8 mouse cellular contexts compared by ENCODE assay signal in genomic region chr12:99162188-99162587, GRCm38 (mm10).
A peak's percentile ranks its signal among the peaks of the same experiment; 100 is the strongest.
DNase-seq lines count a peak whose midpoint lies in the region; ATAC-seq and TF ChIP-seq lines count a peak whose summit lies in the region.

No protein-coding gene starts in this region.

- DNase-seq in frontal cortex, postnatal 25 days (ENCODE audit: low spot score in 2 of 2) = no peak
- DNase-seq in CH12.LX (ENCODE audit: extremely low read depth) = no peak
- DNase-seq in frontal cortex, postnatal 10 days (ENCODE audit: low spot score in 2 of 2) = peak; percentile 31 to 67
- DNase-seq in thymus, postnatal 0 days (ENCODE audit: low spot score) = peak; percentile 33
- DNase-seq in layer of hippocampus, postnatal 25 days (ENCODE audit: extremely low spot score in 1 of 2, low spot score in 1 of 2) = no peak
- DNase-seq in MN1 (ENCODE audit: low spot score) = no peak

- H3K9ac ChIP-seq in CH12.LX (ENCODE audit: insufficient read depth, low read depth) = 0 out of 2 replicates have a peak overlapping the region, but pooled peaks have one; percentile 11

- in situ Hi-C loops in CH12.LX (cut with MboI; ENCODE audit: low pct_ligation_motif_present, low pct_unique_long_range_greater_than_20kb, low sequenced_read_pairs) = no loop called here

- ATAC-seq in frontal cortex, adult (ENCODE audit: low TSS enrichment) = peak; percentile 88
- ATAC-seq in megakaryocyte-erythroid progenitor cell, adult 5-6 weeks (replicated peaks; ENCODE audit: low FRiP score, low TSS enrichment, poor library complexity, severe bottlenecking) = 0 out of 2 replicates have a peak, but pooled peaks have one; percentile 21

- no peaks in the 10 kb centered on the region for H3K27me3 ChIP-seq in CH12.LX (replicated peaks)

- no peaks in the 10 kb centered on the region for H3K4me1 ChIP-seq in CH12.LX (ENCODE audit: control insufficient read depth in 1 of 2, insufficient read depth in 2 of 2)

- no peak for TF ChIP-seq POLR2A in CH12.LX (IDR thresholded peaks at IDR 0.05; ENCODE audit: low read depth, low read length)

- H3K79me2 ChIP-seq in CH12.LX (replicated peaks; ENCODE audit: control insufficient read depth, extremely low read depth, insufficient read depth, poor library complexity, severe bottlenecking) = no peaks in the 10 kb centered on the region

- no peak for TF ChIP-seq RAD21 in CH12.LX (IDR thresholded peaks at IDR 0.05; ENCODE audit: low read depth, low read length)

- peaks cover 8% of the 10 kb centered on the region for H3K9me3 ChIP-seq in CH12.LX (replicated peaks; ENCODE audit: low read length)

- no peak for TF ChIP-seq EP300 in CH12.LX (IDR thresholded peaks at IDR 0.05; ENCODE audit: low read length)

- dilution Hi-C loops in CH12.LX (cut with MboI; ENCODE audit: extremely low pct_ligation_motif_present, extremely low pct_unique_long_range_greater_than_20kb, low sequenced_read_pairs) = no loop called here

- H3K4me2 ChIP-seq in CH12.LX (ENCODE audit: insufficient read depth, low read depth, poor library complexity, severe bottlenecking) = peak overlapping the region; percentile 18

- H3K4me3 ChIP-seq in CH12.LX (replicated peaks in 1 of 3; ENCODE audit: low read depth in 2 of 3, low read length in 2 of 3, poor library complexity in 1 of 3) = no peak overlapping the region

- no peak overlapping the region for H3K27ac ChIP-seq in CH12.LX (ENCODE audit: insufficient read depth, low read depth)

- no peak for TF ChIP-seq CTCF in CH12.LX (conservative IDR thresholded peaks at IDR 0.05 in 1 of 2, IDR thresholded peaks at IDR 0.05 in 1 of 2; ENCODE audit: low read depth in 2 of 2, low read length in 2 of 2)

- H3K36me3 ChIP-seq in CH12.LX (replicated peaks in 1 of 2; ENCODE audit: control insufficient read depth in 1 of 2, insufficient read depth in 1 of 2, low read length in 1 of 2) = no peaks in the 10 kb centered on the region

TF ChIP-seq in CH12.LX, 34 proteins besides CTCF, POLR2A, EP300 and RAD21:
- no peak for TF ChIP-seq ZMIZ1 (IDR thresholded peaks at IDR 0.05; ENCODE audit: low read depth, low read length)
- no peak for TF ChIP-seq CHD2 (IDR thresholded peaks at IDR 0.05; ENCODE audit: low read length)
- TF ChIP-seq TBP (conservative IDR thresholded peaks at IDR 0.05; ENCODE audit: low read depth, low read length) = no peak
- TF ChIP-seq RCOR1 (conservative IDR thresholded peaks at IDR 0.05; ENCODE audit: low read depth, low read length) = no peak
- TF ChIP-seq KAT2A (IDR thresholded peaks at IDR 0.05; ENCODE audit: insufficient replicate concordance, low read length) = no peak
- no peak for TF ChIP-seq ELF1 (IDR thresholded peaks at IDR 0.05; ENCODE audit: low read depth, low read length)
- no peak for TF ChIP-seq JUND (conservative IDR thresholded peaks at IDR 0.05; ENCODE audit: low read depth, low read length)
- no peak for TF ChIP-seq CHD1 (IDR thresholded peaks at IDR 0.05; ENCODE audit: low read depth, low read length)
- no peak for TF ChIP-seq SIN3A (IDR thresholded peaks at IDR 0.05; ENCODE audit: low read length)
- no peak for TF ChIP-seq UBTF (IDR thresholded peaks at IDR 0.05; ENCODE audit: low read depth, low read length)
- TF ChIP-seq GABPA (IDR thresholded peaks at IDR 0.05; ENCODE audit: insufficient replicate concordance, low read depth, low read length) = no peak
- TF ChIP-seq MYC (IDR thresholded peaks at IDR 0.05; ENCODE audit: low read depth, low read length) = no peak
- no peak for TF ChIP-seq TCF12 (IDR thresholded peaks at IDR 0.05; ENCODE audit: low read depth, low read length)
- TF ChIP-seq POLR2AphosphoS2 (IDR thresholded peaks at IDR 0.05; ENCODE audit: low read depth, low read length) = no peak
- TF ChIP-seq ETS1 (conservative IDR thresholded peaks at IDR 0.05; ENCODE audit: low read depth, low read length) = no peak
- no peak for TF ChIP-seq MAX (IDR thresholded peaks at IDR 0.05; ENCODE audit: low read length)
- TF ChIP-seq PAX5 (IDR thresholded peaks at IDR 0.05; ENCODE audit: low read length) = no peak
- TF ChIP-seq E2F4 (IDR thresholded peaks at IDR 0.05; ENCODE audit: insufficient replicate concordance, low read depth, low read length) = no peak
- peak; percentile 57 for TF ChIP-seq BHLHE40 (IDR thresholded peaks at IDR 0.05; ENCODE audit: low read depth, low read length)
- TF ChIP-seq ZNF384 (IDR thresholded peaks at IDR 0.05; ENCODE audit: low read depth, low read length) = no peak
- TF ChIP-seq USF1 (IDR thresholded peaks at IDR 0.05; ENCODE audit: low read depth, low read length) = peak; percentile 74
- peak; percentile 73 for TF ChIP-seq USF2 (conservative IDR thresholded peaks at IDR 0.05; ENCODE audit: low read depth, low read length)

Comparison
In these comparisons a context has a peak if more than half of its experiments do, and no peak if none do; other contexts are left out.
1. DNase-seq: peak in frontal cortex, postnatal 10 days (2 of 2) and thymus, postnatal 0 days (single experiment); none in frontal cortex, postnatal 25 days (0 of 2), CH12.LX (single experiment), layer of hippocampus, postnatal 25 days (0 of 2) and MN1 (single experiment).